Mouse (Mus musculus): ENCODE measurements around the gene Riok1. TPM values are rescaled to one million over a fixed set of nuclear protein-coding genes. Genes with fewer than 3 reads are reported as not detected.

Riok1 gene
- polyA plus RNA-seq, 1 experiment from 2014 or later, result 58.2 TPM

DNA sequence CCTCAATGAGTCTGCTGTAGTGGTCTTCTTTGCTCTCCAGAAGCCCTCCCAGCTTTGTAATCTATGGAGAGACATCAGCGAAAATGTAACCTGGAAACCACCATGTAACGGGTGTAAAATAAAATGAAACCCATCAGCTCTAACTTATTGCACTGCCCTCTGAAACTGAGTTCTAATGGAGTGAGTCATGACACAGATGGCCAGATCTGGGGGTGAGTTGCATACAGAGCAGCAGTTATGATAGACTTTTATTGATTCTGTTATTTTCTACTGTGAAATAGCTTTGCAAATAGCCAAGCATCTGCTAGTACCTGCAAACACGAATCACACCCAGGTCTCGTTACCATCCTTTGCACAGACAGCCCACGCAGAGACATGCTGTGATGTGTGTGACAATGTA is 24.4 kb upstream of the Riok1 start:
- ATAC-seq, result no peak
- 86% methylated on average over 5 of the region's 5 CpGs for WGBS
- no peak overlapping the region for H3K4me3 ChIP-seq
- H3K27ac ChIP-seq, result no peak overlapping the region
- no peaks in the 10 kb centered on the region for H3K27me3 ChIP-seq
- no peaks in the 10 kb centered on the region for H3K36me3 ChIP-seq (ENCODE audit: poor library complexity, severe bottlenecking)
- H3K4me1 ChIP-seq, result no peaks in the 10 kb centered on the region; the same call in 1 of the 2 replicates
- no peak overlapping the region for H3K4me2 ChIP-seq
- no peaks in the 10 kb centered on the region for H3K9me3 ChIP-seq (replicated peaks)
- H3K9ac ChIP-seq, result no peak overlapping the region

DNA sequence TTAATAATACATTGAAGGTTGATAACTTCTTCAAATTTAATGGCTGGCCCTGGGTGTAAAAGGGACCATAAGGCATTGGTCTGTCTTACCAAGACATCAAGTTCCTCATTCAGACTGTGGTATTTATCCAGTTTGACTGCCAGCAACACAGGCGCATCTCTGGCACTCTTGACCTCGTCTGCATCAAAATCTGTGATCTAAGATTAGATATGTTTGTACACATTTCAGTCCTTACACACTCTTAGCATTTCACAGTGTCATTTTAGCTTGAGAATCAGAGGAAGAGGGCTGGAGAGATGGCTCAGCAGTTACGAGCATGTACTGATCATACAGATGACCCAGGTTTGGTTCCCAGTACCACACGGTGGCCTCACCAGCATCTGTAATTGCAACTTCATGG is 21.2 kb upstream of the Riok1 start:
- no peak for ATAC-seq
- Histone ChIP-seq H3K9ac (no peak overlapping the region), H3K27me3 (no peaks in the 10 kb centered on the region), H3K36me3 (ENCODE audit: poor library complexity, severe bottlenecking) (no peaks in the 10 kb centered on the region), H3K4me1 (no peaks in the 10 kb centered on the region; the same call in 1 of the 2 replicates), H3K4me2 (no peak overlapping the region), H3K4me3 (no peak overlapping the region), H3K27ac (no peak overlapping the region), H3K9me3 (replicated peaks) (no peaks in the 10 kb centered on the region)
- WGBS, result 89% methylated on average over 4 of the region's 4 CpGs

DNA sequence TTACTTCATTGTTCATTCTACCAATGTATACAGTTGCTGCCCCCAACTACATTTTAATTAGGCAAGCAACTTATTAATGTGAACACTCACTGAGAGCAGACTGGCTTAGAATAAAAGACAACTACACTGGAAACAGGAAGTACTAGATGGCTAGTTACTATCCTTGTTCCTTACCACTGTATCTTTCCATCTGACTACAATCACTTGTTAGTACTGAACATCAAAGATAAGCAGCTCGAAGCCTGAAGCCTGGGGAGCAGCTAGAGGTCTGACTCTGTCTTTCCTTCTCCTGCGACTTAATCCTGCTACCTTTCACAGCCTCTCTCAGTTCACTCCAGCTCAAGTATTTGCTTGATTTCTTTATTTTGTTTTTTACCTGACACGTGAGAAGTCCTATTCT is 18.0 kb upstream of the Riok1 start:
- H3K4me2 ChIP-seq, result no peak overlapping the region
- 77% methylated on average over 3 of the region's 3 CpGs for WGBS
- no peak for ATAC-seq

DNA sequence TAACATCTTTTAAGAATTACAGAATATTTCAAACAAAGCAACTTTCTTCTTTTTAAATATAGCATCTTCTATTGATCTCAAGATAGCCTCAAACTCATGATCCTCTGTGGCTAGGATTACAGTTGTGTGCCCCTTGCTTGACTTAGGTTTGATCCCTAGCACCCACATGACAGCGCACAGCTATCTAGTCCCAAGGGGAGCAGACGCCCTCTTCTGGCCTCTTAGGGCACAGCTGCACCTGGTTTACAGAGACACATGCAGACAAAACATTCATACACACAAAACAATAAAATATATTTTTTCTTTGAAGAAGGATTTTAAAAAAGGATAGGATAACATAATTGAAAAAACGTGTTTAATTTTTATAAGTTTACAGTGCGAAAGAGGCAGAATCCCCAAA is 10.9 kb upstream of the Riok1 start:
- no peaks in the 10 kb centered on the region for H3K27me3 ChIP-seq
- 32% methylated on average over 4 of the region's 4 CpGs for WGBS
- no peak overlapping the region for H3K4me3 ChIP-seq
- no peak overlapping the region for H3K9ac ChIP-seq
- ATAC-seq, result no peak
- H3K27ac ChIP-seq, result no peak overlapping the region
- H3K36me3 ChIP-seq (ENCODE audit: poor library complexity, severe bottlenecking), result no peaks in the 10 kb centered on the region
- no peaks in the 10 kb centered on the region for H3K4me1 ChIP-seq
- H3K9me3 ChIP-seq (replicated peaks), result no peaks in the 10 kb centered on the region
- H3K4me2 ChIP-seq, result no peak overlapping the region

More for the DNA sequence above, 18.0 kb upstream of the Riok1 start:
- Histone ChIP-seq H3K27ac (no peak overlapping the region), H3K4me3 (no peak overlapping the region), H3K9ac (no peak overlapping the region), H3K27me3 (no peaks in the 10 kb centered on the region), H3K36me3 (ENCODE audit: poor library complexity, severe bottlenecking) (no peaks in the 10 kb centered on the region), H3K9me3 (replicated peaks) (no peaks in the 10 kb centered on the region), H3K4me1 (no peaks in the 10 kb centered on the region)

DNA sequence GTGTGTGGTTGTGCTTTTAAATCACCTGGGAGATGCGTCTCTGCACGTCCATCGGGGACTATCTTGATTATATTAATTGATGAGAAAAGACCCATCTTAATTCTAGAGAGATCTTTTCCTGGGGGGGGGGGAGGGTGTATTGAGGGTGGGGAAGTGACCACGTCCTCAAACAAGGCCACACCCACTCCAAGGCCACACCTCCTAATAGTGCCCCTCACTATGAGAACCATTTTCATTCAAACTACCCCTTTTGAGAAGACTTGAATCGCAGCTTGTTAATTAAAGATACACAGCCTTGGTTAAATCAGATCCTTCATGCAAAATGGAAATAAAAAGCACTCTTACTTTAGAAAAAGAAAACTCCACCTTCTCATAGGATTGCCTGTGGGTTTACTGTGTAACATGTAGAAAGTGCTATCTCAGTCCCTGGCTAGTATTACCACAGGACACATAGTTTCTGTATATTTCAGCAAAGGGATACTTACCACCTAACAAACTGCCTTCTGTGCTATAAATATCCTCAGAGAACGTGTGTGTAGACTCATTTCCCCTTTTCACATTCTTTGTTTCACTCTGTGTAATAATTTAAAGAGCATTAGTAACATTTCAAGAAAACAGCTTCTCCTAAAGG is 9.1 kb upstream of the Riok1 start:
- Histone ChIP-seq H3K9ac (no peak overlapping the region), H3K4me2 (no peak overlapping the region), H3K9me3 (replicated peaks) (no peaks in the 10 kb centered on the region), H3K4me3 (no peak overlapping the region), H3K27me3 (no peaks in the 10 kb centered on the region), H3K4me1 (no peaks in the 10 kb centered on the region), H3K36me3 (ENCODE audit: poor library complexity, severe bottlenecking) (no peaks in the 10 kb centered on the region), H3K27ac (no peak overlapping the region)
- WGBS, result 60% methylated on average over 6 of the region's 6 CpGs
- ATAC-seq, result no peak

DNA sequence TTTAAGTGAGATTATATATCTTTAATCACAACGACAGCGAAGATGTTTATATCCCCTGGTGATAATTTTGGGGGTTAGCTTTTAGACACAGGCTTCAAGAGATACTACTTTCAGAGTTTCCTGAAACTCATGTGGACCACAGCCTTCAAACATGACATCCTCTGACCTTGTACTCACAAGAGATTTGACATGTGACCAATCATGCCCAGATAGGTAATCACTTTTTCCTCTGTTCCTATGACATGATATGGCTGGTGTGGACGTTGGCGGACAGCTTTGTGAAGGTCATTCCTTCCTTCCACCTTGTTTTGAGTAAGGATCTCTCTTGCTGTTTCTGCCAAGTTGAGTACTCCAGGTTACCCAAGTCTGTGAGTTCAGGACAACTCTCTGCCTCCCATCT is 8.4 kb upstream of the Riok1 start:
- ATAC-seq, result no peak
- no peak overlapping the region for H3K4me2 ChIP-seq
- H3K9ac ChIP-seq, result no peak overlapping the region
- WGBS, result 90% methylated on average over 4 of the region's 4 CpGs
- no peaks in the 10 kb centered on the region for H3K27me3 ChIP-seq
- no peak overlapping the region for H3K27ac ChIP-seq
- no peaks in the 10 kb centered on the region for H3K4me1 ChIP-seq
- no peaks in the 10 kb centered on the region for H3K36me3 ChIP-seq (ENCODE audit: poor library complexity, severe bottlenecking)
- H3K4me3 ChIP-seq, result no peak overlapping the region
- H3K9me3 ChIP-seq (replicated peaks), result no peaks in the 10 kb centered on the region

DNA sequence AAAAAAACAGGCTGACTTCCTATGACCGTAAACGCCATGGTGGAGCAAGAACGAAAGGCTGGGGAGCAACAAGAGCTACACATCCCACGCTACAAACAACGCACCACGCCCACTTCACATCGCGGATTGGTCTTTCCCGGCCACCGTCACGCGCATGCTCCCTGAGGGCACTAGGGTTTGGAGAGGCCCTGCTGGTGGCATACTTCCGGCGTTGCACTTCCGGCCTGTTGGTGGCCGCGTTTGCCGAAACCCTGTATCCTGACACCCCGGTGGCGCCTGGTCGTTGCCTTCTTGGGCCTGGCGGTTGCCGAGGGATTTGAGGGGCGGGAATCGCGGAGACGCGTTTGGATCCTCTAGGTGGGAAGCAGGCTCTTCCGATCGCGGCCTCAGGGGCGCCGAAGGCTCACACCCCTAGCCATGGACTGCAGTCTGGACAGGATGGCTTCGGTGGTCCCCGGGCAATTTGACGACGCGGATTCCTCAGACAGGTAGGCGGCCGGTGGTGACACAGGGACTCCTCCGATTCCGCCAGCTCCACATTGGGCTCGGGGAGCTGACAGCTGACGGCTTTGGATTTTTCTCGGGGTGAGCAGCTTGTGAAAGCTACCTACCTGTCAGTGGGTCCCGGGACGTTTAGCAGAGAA is 371 bp downstream of the Riok1 start, which contains the start of gene Cage1:
Gene Cage1 (minus strand): TSS at position 26 of the 644 bp plus-strand sequence.
- Histone ChIP-seq H3K36me3 (ENCODE audit: poor library complexity, severe bottlenecking) (peaks cover 23% of the 10 kb centered on the region), H3K9me3 (replicated peaks) (no peaks in the 10 kb centered on the region), H3K4me1 (peaks cover 25% of the 10 kb centered on the region), H3K27me3 (no peaks in the 10 kb centered on the region), H3K27ac (peak within 1 kb of the TSS; percentile 57), H3K9ac (peak within 1 kb of the TSS; percentile 89), H3K4me2 (peak within 1 kb of the TSS; percentile 88), H3K4me3 (peak within 1 kb of the TSS; percentile 82)
- under 1% methylated on average over 47 of the region's 47 CpGs for WGBS
- peak; percentile 98 for ATAC-seq

DNA sequence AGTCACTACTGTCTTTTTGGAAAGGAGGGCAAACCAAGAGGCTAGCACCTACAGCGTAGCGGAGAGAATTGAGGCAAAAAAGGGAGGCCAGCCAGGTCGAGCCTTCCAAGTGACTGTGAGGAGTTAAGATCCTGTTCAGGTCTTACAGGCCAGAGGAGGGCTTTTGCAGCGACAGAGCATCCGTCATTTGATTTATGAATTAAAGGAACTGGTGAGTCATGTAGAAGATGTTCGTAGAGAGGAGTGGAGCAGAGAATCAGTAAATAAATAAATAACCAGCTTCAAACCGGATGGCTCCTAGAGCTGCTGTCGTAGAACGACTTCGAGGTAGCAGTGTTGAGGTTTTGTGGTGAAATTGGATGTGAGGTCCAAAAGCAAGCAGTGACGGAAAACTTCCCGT is 1.0 kb downstream of the Riok1 start:
- Histone ChIP-seq H3K27me3 (no peaks in the 10 kb centered on the region), H3K36me3 (ENCODE audit: poor library complexity, severe bottlenecking) (peaks cover 28% of the 10 kb centered on the region), H3K4me2 (peak overlapping the region; percentile 88), H3K9me3 (replicated peaks) (no peaks in the 10 kb centered on the region), H3K4me3 (peak overlapping the region; percentile 82), H3K27ac (no peak overlapping the region), H3K9ac (peak overlapping the region; percentile 89), H3K4me1 (peaks cover 25% of the 10 kb centered on the region)
- WGBS, result 55% methylated on average over 12 of the region's 12 CpGs
- ATAC-seq, result no peak

DNA sequence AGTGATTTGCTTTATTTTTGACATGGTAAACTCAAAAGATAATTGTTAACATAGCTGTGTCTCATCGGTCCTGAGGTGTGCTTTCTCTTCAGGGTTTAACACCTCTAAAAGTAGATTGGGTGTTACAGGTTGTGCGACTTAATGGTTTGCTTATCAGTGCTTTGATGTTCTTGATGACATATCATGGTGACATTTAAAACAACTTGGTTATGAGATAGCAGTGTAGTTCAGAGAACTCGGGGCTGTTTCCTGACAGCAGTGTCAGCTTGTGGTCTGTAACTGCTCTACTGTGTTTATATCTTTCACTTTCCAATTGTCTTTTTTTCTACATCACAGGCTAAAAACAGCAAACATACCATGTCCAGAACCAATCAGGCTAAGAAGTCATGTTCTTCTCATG is 13.1 kb downstream of the Riok1 start:
- 95% methylated on average over 3 of the region's 3 CpGs for WGBS
- H3K36me3 ChIP-seq (ENCODE audit: poor library complexity, severe bottlenecking), result peaks cover 98% of the 10 kb centered on the region
- no peak for ATAC-seq
- no peaks in the 10 kb centered on the region for H3K27me3 ChIP-seq
- no peaks in the 10 kb centered on the region for H3K9me3 ChIP-seq (replicated peaks)
- H3K9ac ChIP-seq, result no peak overlapping the region
- no peak overlapping the region for H3K27ac ChIP-seq
- H3K4me1 ChIP-seq, result no peaks in the 10 kb centered on the region
- no peak overlapping the region for H3K4me3 ChIP-seq
- no peak overlapping the region for H3K4me2 ChIP-seq

DNA sequence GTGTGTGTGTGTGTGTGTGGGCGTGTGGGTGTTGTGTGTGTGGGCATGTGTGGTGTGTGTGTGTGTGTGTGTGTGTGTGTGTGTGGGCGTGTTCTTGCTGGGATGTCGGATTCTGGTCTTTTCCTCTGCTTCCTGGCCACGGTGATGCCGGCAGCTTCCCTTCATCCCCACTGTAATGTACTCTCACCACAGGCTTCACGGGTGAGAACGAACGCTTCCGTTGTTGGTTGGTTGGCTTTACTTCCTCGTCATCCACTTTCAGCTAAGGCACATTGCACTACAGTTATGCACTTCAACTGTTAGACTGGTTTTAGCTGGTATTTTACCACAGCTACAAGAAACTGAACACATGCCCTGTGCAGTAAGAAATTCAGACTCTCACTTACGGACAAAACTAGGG is 25.9 kb downstream of the Riok1 start:
- ATAC-seq, result no peak
- Histone ChIP-seq H3K27ac (no peak overlapping the region), H3K4me3 (no peak overlapping the region), H3K9ac (no peak overlapping the region), H3K4me1 (no peaks in the 10 kb centered on the region), H3K36me3 (ENCODE audit: poor library complexity, severe bottlenecking) (peaks cover 53% of the 10 kb centered on the region), H3K27me3 (no peaks in the 10 kb centered on the region), H3K4me2 (no peak overlapping the region), H3K9me3 (replicated peaks) (no peaks in the 10 kb centered on the region)
- WGBS, result 90% methylated on average over 11 of the region's 11 CpGs

DNA sequence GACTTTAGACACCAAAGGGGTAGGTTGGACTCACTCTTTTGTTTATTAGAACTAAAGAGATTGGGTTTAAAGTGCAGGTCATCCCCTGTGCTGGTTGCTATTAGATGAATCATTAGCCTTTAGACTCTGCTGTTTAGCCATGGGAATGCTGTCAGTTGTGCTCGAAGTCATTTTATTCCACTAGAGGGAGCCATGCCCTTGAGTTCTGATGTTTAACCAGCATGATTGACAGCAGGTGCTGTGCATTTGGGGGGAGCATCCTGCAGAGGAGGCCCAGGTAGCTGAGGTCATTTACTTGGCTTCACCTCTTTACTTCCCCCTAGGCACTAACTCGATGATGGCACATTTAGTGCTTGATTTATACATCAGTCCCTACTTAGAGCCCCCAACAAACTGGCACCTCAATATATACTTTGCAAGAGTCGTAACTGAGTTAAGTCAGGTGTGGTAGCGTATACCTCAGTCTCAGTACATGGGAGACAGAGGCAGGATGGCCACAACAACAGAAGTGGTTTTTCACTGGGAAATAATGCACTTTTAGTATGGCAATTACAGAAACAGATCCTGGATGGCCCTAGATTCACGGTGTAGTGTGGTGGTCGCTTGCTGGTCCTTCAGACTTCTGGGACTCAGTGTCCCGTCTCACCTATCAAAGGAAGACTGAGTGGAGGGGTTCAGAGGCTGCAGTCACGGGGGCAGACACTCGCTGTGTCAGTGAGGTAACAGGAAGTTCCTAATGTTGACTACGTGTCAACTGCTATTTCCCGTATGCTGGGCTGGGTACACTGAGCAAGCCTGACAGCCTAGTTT is 28.3 kb downstream of the Riok1 start:
- no peaks in the 10 kb centered on the region for H3K9me3 ChIP-seq (replicated peaks)
- peaks cover 34% of the 10 kb centered on the region for H3K36me3 ChIP-seq (ENCODE audit: poor library complexity, severe bottlenecking)
- no peak overlapping the region for H3K4me3 ChIP-seq
- no peak overlapping the region for H3K9ac ChIP-seq
- no peak overlapping the region for H3K27ac ChIP-seq
- H3K4me2 ChIP-seq, result no peak overlapping the region
- WGBS, result 75% methylated on average over 11 of the region's 11 CpGs
- no peaks in the 10 kb centered on the region for H3K27me3 ChIP-seq
- ATAC-seq, result peak; percentile 67
- no peaks in the 10 kb centered on the region for H3K4me1 ChIP-seq

DNA sequence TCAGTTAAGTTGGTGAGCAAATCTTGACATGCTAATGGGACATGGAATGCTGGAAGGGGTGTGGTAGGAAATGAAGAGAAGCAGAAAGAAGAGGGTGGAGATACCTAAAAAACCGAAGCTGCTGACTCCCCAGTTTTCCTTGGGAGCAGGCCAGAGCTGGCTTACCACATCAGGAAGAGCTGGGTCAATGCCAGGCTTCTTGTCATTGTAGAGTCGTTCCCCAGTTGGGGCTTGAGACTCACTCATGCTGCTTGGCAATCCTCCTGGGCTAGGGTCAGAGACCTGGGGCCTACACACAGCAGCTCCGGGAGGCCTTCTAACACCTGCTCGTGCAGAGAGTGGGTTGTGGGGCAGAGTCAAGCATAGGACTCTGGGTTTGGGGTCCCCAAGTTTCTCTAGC is 34.1 kb downstream of the Riok1 start:
- H3K4me3 ChIP-seq, result no peak overlapping the region
- no peaks in the 10 kb centered on the region for H3K9me3 ChIP-seq (replicated peaks)
- no peak overlapping the region for H3K4me2 ChIP-seq
- no peak for ATAC-seq
- 78% methylated on average over 4 of the region's 4 CpGs for WGBS
- H3K9ac ChIP-seq, result no peak overlapping the region
- no peaks in the 10 kb centered on the region for H3K36me3 ChIP-seq (ENCODE audit: poor library complexity, severe bottlenecking)
- H3K27me3 ChIP-seq, result no peaks in the 10 kb centered on the region
- no peak overlapping the region for H3K27ac ChIP-seq
- H3K4me1 ChIP-seq, result no peaks in the 10 kb centered on the region
